Mouse (Mus musculus) kidney, postnatal 10 days (tissue): ENCODE results near the gene Tenm3.

ENCODE experiments used
- DNase-seq: peaks from one replicate; pipeline ENCODE4 v3.0.0; 2021; ENCODE audit warnings: mixed read lengths

Tenm3 gene

GRCm38 (mm10) chr8:48437523-48438207 lies 406.1 kb downstream of the Tenm3 start:
- DNase-seq: no peak

GRCm38 (mm10) chr8:48425101-48425500 lies 418.6 kb downstream of the Tenm3 start:
- DNase-seq: no peak

GRCm38 (mm10) chr8:48417714-48418113 lies 426.0 kb downstream of the Tenm3 start:
- DNase-seq: no peak

GRCm38 (mm10) chr8:48410916-48411315 lies 432.8 kb downstream of the Tenm3 start:
- no peak for DNase-seq

- no peak for DNase-seq
These were observed 443.2 kb downstream of the Tenm3 start for GRCm38 (mm10) chr8:48400572-48400972.

- no peak for DNase-seq
These were observed 457.9 kb downstream of the Tenm3 start for GRCm38 (mm10) chr8:48385833-48386232.

GRCm38 (mm10) chr8:48380035-48380434 lies 463.7 kb downstream of the Tenm3 start:
- DNase-seq: no peak

- DNase-seq: no peak
These were observed 467.0 kb downstream of the Tenm3 start for GRCm38 (mm10) chr8:48376774-48377173.

- no peak for DNase-seq
These were observed 468.6 kb downstream of the Tenm3 start for GRCm38 (mm10) chr8:48375183-48375582.

GRCm38 (mm10) chr8:48373404-48373803 lies 470.3 kb downstream of the Tenm3 start:
- no peak for DNase-seq

GRCm38 (mm10) chr8:48367164-48367563 lies 476.6 kb downstream of the Tenm3 start:
- DNase-seq: no peak

- DNase-seq: no peak
These were observed 486.9 kb downstream of the Tenm3 start for GRCm38 (mm10) chr8:48356849-48357248.

- DNase-seq: no peak
These were observed 490.3 kb downstream of the Tenm3 start for GRCm38 (mm10) chr8:48353458-48353857.

- DNase-seq: no peak
These were observed 494.9 kb downstream of the Tenm3 start for GRCm38 (mm10) chr8:48348901-48349300.

GRCm38 (mm10) chr8:48348386-48348785 lies 495.4 kb downstream of the Tenm3 start:
- DNase-seq: no peak

- no peak for DNase-seq
These were observed 500.7 kb downstream of the Tenm3 start for GRCm38 (mm10) chr8:48343067-48343420.

GRCm38 (mm10) chr8:48342321-48343066 lies 501.3 kb downstream of the Tenm3 start:
- no peak for DNase-seq

GRCm38 (mm10) chr8:48341692-48342091 lies 502.1 kb downstream of the Tenm3 start:
- DNase-seq: no peak

GRCm38 (mm10) chr8:48341276-48341675 lies 502.5 kb downstream of the Tenm3 start:
- no peak for DNase-seq

GRCm38 (mm10) chr8:48322655-48323265 lies 521.0 kb downstream of the Tenm3 start:
- DNase-seq: no peak

GRCm38 (mm10) chr8:48322240-48322639 lies 521.5 kb downstream of the Tenm3 start:
- no peak for DNase-seq

GRCm38 (mm10) chr8:48319674-48320073 lies 524.1 kb downstream of the Tenm3 start:
- DNase-seq: no peak

GRCm38 (mm10) chr8:48317498-48317897 lies 526.3 kb downstream of the Tenm3 start:
- DNase-seq: no peak

GRCm38 (mm10) chr8:48315605-48316004 lies 528.1 kb downstream of the Tenm3 start:
- DNase-seq: no peak
